Mouse (Mus musculus) inflammation-experienced regulatory T-cells, adult 16 weeks (primary cell): ENCODE data around the gene Emc1. TPM values are rescaled to one million over a fixed set of nuclear protein-coding genes. Genes with fewer than 3 reads are reported as not detected.

Experiments used
- polyA plus RNA-seq: library from polyadenylated mRNA; unstranded; fragments of 100-300 nt; shearing (Covaris generic); gene quantifications from one replicate; pipeline ENCODE4 v1.2.1, GENCODE M21; 2017

Emc1 gene
- polyA plus RNA-seq: 65.8 TPM

GRCm38 (mm10) chr4:139351931-139352711 lies at the start of gene Emc1, which contains the start of the genes Mrto4 and Ubr4:
Gene Emc1, plus strand, starts transcription at chr4:139352587.
Gene Mrto4, minus strand, starts transcription at chr4:139352576.
Gene Ubr4, plus strand, starts transcription at chr4:139352609.

GRCm38 (mm10) chr4:139310171-139310898 lies 42.1 kb upstream of the Emc1 start, which contains the start of the genes Pqlc2 and Akr7a5:
Gene Pqlc2, minus strand, starts transcription at chr4:139310708.
Gene Akr7a5, plus strand, starts transcription at chr4:139310744.

Other genes starting within 250 kb of the Emc1 start
- 381 TPM for gene Minos1, start 221.5 kb upstream of the Emc1 start, polyA plus RNA-seq
- 781 TPM for gene Capzb, start 159.7 kb upstream of the Emc1 start, polyA plus RNA-seq
- gene Pqlc2, start 41.9 kb upstream of the Emc1 start, polyA plus RNA-seq: 13.7 TPM
- gene Akr7a5, start 41.8 kb upstream of the Emc1 start, polyA plus RNA-seq: 15.6 TPM
- 81.1 TPM for gene Mrto4, start within 50 bp of the Emc1 start, polyA plus RNA-seq
- 57.1 TPM for gene Ubr4, start within 50 bp of the Emc1 start, polyA plus RNA-seq
- 1.8 TPM for gene Iffo2, start 178.0 kb downstream of the Emc1 start, polyA plus RNA-seq